Mouse (Mus musculus): ENCODE results near the gene Zer1.

Gene Zer1

GRCm38 (mm10) chr2:30048101-30048501 is 76.3 kb downstream of the Zer1 start:
- DNase-seq: no peak
